Mouse (Mus musculus) intestine, embryonic 14.5 days (tissue): ENCODE data around the gene Gm13290. TPM values are rescaled to one million over a fixed set of nuclear protein-coding genes. Genes with fewer than 3 reads are reported as not detected.

Experiments used
- ATAC-seq: fragments of 200-750 bp; cut with Nextera tagmentation; replicated peaks from 2 replicates; pipeline ENCODE4 v1.8.0; 2017; ENCODE audit warnings: low read depth, moderate number of reproducible peaks, moderate TSS enrichment, moderate library complexity; ENCODE audit not compliant: low FRiP score, low TSS enrichment
- DNase-seq: peaks from one replicate; pipeline ENCODE4 v3.0.0-alpha.2; 2018; ENCODE audit warnings: low spot score
- H3K27ac ChIP-seq: fragments of 300-500 bp; sonication (generic); 2 replicates; pipeline ENCODE4 v1.5.1; 2014; ENCODE audit warnings: low read depth, mild to moderate bottlenecking, control low read depth
- H3K27me3 ChIP-seq: fragments of 300-500 bp; sonication (generic); replicated peaks from 2 replicates; pipeline ENCODE4 v1.6.1; 2014; ENCODE audit warnings: low read length, control low read depth; ENCODE audit not compliant: control insufficient read depth, insufficient read depth
- H3K36me3 ChIP-seq: fragments of 300-500 bp; sonication (generic); 2 replicates; pipeline ENCODE4 v1.6.1; 2014; ENCODE audit warnings: low read length, control low read depth; ENCODE audit not compliant: control insufficient read depth, insufficient read depth
- H3K4me1 ChIP-seq: fragments of 300-500 bp; sonication (generic); replicated peaks from 2 replicates; pipeline ENCODE4 v1.6.1; 2014; ENCODE audit warnings: low read length, control low read depth, mixed read lengths; ENCODE audit not compliant: control insufficient read depth, insufficient read depth
- H3K4me2 ChIP-seq: fragments of 300-500 bp; sonication (generic); 2 replicates; pipeline ENCODE4 v1.6.1; 2014; ENCODE audit warnings: low read length
- H3K4me3 ChIP-seq: fragments of 300-500 bp; sonication (generic); 2 replicates; pipeline ENCODE4 v1.5.1; 2014; ENCODE audit warnings: low read depth, low read length, control low read depth, mixed read lengths
- H3K9ac ChIP-seq: fragments of 300-500 bp; sonication (generic); 2 replicates; pipeline ENCODE4 v1.6.1; 2014; ENCODE audit warnings: mild to moderate bottlenecking, low read length
- H3K9me3 ChIP-seq: fragments of 300-500 bp; sonication (generic); 2 replicates; pipeline ENCODE4 v1.6.1; 2016; ENCODE audit warnings: low read length, control low read depth; ENCODE audit not compliant: control insufficient read depth
- WGBS: fragments of 180-500 bp; shearing (Covaris S2); extraction: QIAGEN DNeasy Blood & Tissue Kit; methylation state at CpG from one replicate; pipeline ENCODE4 v1.1.7; 2014; 5-methylcytosine and 5-hydroxymethylcytosine counted together
- polyA plus RNA-seq: library from polyadenylated mRNA; unstranded; fragments of >200 nt; fragmentation: Nextera tagmentation; extraction: Ambion mirVana; gene quantifications from 2 replicates; pipeline ENCODE4 v1.2.1, GENCODE M21; 2014

Gene Gm13290
- polyA plus RNA-seq, 1 experiment from 2014 or later: not detected

GRCm38 (mm10) chr4:88822995-88823394 lies 49.4 kb downstream of the Gm13290 start:
- no peak for ATAC-seq
- Histone ChIP-seq H3K27me3 (no peaks in the 10 kb centered on the region), H3K4me3 (no peak overlapping the region), H3K4me1 (no peaks in the 10 kb centered on the region), H3K36me3 (no peaks in the 10 kb centered on the region), H3K4me2 (no peak overlapping the region), H3K9ac (no peak overlapping the region), H3K9me3 (no peaks in the 10 kb centered on the region), H3K27ac (no peak overlapping the region)
- WGBS: 24% methylated on average over 4 of the region's 4 CpGs
- DNase-seq: no peak

Other genes starting within 250 kb of the Gm13290 start
- gene Ifna15, start 215.6 kb upstream of the Gm13290 start, polyA plus RNA-seq: not detected in 2 replicates
- not detected in 2 replicates for gene Ifna14, start 202.0 kb upstream of the Gm13290 start, polyA plus RNA-seq
- not detected in 2 replicates for gene Ifna9, start 181.4 kb upstream of the Gm13290 start, polyA plus RNA-seq
- not detected in 2 replicates for gene Ifna12, start 170.5 kb upstream of the Gm13290 start, polyA plus RNA-seq
- gene C87499, start 139.4 kb upstream of the Gm13290 start, polyA plus RNA-seq: not detected in 2 replicates
- not detected in 2 replicates for gene Ifna13, start 129.4 kb upstream of the Gm13290 start, polyA plus RNA-seq
- gene Ifna16, start 96.9 kb upstream of the Gm13290 start, polyA plus RNA-seq: not detected in 2 replicates
- not detected in 2 replicates for gene Ifna2, start 89.9 kb upstream of the Gm13290 start, polyA plus RNA-seq
- not detected in 2 replicates for gene Ifnab, start 82.5 kb upstream of the Gm13290 start, polyA plus RNA-seq
- 0.70 and 1.2 TPM in 2 replicates for gene Gm26566, start 52.0 kb upstream of the Gm13290 start, polyA plus RNA-seq
- gene Klhl9, start 51.4 kb upstream of the Gm13290 start, polyA plus RNA-seq: 97.9 and 106 TPM in 2 replicates
- gene Gm13271, start 19.0 kb upstream of the Gm13290 start, polyA plus RNA-seq: not detected in 2 replicates
- gene Gm13283, start 13.7 kb upstream of the Gm13290 start, polyA plus RNA-seq: 0.22 TPM in 1 of 2 replicates, not detected in the other
- gene Gm13289, start 3.1 kb downstream of the Gm13290 start, polyA plus RNA-seq: not detected in 2 replicates
- 0.23 TPM in 1 of 2 replicates, not detected in the other for gene Gm13272, start 6.0 kb downstream of the Gm13290 start, polyA plus RNA-seq
- gene Ifnz, start 8.3 kb downstream of the Gm13290 start, polyA plus RNA-seq: 0.28 TPM in 1 of 2 replicates, not detected in the other
- gene Gm13276, start 11.9 kb downstream of the Gm13290 start, polyA plus RNA-seq: 0.48 TPM in 1 of 2 replicates, not detected in the other
- not detected in 2 replicates for gene Gm13277, start 14.8 kb downstream of the Gm13290 start, polyA plus RNA-seq
- not detected in 2 replicates for gene Gm13278, start 17.7 kb downstream of the Gm13290 start, polyA plus RNA-seq
- gene Gm13275, start 20.7 kb downstream of the Gm13290 start, polyA plus RNA-seq: not detected in 2 replicates
- not detected in 2 replicates for gene Gm13279, start 23.6 kb downstream of the Gm13290 start, polyA plus RNA-seq
- gene Gm13285, start 25.8 kb downstream of the Gm13290 start, polyA plus RNA-seq: 0.59 and 1.1 TPM in 2 replicates
- gene Gm13287, start 29.4 kb downstream of the Gm13290 start, polyA plus RNA-seq: not detected in 2 replicates
- not detected in 2 replicates for gene Gm13288, start 31.7 kb downstream of the Gm13290 start, polyA plus RNA-seq
- not detected in 2 replicates for gene Ifna7, start 42.4 kb downstream of the Gm13290 start, polyA plus RNA-seq
- gene Ifna11, start 46.1 kb downstream of the Gm13290 start, polyA plus RNA-seq: not detected in 2 replicates
- gene Ifna6, start 53.6 kb downstream of the Gm13290 start, polyA plus RNA-seq: not detected in 2 replicates
- gene Ifna5, start 61.7 kb downstream of the Gm13290 start, polyA plus RNA-seq: not detected in 2 replicates
- gene Ifna4, start 68.0 kb downstream of the Gm13290 start, polyA plus RNA-seq: not detected in 2 replicates
- not detected in 2 replicates for gene Ifna1, start 76.3 kb downstream of the Gm13290 start, polyA plus RNA-seq
- gene Ifne, start 106.4 kb downstream of the Gm13290 start, polyA plus RNA-seq: not detected in 2 replicates